Mouse (Mus musculus) frontal cortex, adult 2 months (tissue): ENCODE data around the gene Flvcr2. TPM values are rescaled to one million over a fixed set of nuclear protein-coding genes. Genes with fewer than 3 reads are reported as not detected.
"Not testable (repeated sequence)": the region's sequence is repeated elsewhere in the genome, so short reads cannot be mapped to it uniquely, and the experiment has no call there.

Experiments used
- DNase-seq, 2 experiments: peaks; one replicate each; pipeline ENCODE4 v3.0.0; 2022; ENCODE audit warnings: low spot score in 1 of 2; ENCODE audit errors: extremely low spot score in 1 of 2
- polyA plus RNA-seq: library from polyadenylated mRNA; depleted of rRNA; stranded (reverse); fragments of >200 nt; gene quantifications from 2 replicates; pipeline ENCODE4 v1.2.3, GENCODE M21; 2012; rRNA removed

Flvcr2 gene
- polyA plus RNA-seq = 3.8 and 4.2 TPM in 2 replicates

- peak; percentile 37 to 81 for DNase-seq
Measured at GRCm38 (mm10) chr12:85745827-85746695, at the start of gene Flvcr2. Flvcr2 (plus strand) TSS chr12:85746539.

- not testable (repeated sequence) for DNase-seq
Measured at GRCm38 (mm10) chr12:85698179-85698578, 48.2 kb upstream of the Flvcr2 start.

DNA sequence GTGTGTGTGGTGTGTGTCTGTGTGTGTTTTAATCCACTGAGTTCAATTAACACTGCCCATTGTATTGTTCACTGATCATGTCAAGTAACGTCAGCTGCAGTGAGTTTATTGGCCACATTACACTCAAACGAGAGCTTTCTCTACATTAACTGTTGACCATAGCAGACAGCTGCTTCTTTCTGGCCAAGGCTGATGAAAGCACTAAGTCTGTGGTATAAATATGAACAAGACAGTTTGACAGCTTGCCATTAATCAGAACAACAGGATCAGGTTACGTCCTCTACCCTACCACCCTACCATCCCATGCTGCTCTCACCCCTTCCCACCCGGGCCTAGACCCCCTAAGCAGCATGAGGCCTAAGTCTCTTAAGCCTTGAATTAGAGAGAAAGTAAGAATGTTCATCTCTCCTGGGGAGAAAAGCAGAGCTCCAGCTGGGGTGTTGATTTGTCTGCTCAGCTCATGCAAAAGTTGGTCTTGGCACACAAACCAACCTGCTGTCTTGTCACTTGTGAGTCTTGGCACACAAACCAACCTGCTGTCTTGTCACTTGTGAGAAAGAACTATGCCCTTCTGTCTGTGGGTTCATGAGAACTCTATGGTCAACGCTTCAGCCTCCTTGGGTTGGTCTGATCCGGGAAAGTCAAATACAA lies 46.0 kb upstream of the Flvcr2 start:
- DNase-seq = no peak

- no peak for DNase-seq
Measured at GRCm38 (mm10) chr12:85700842-85701223, 45.5 kb upstream of the Flvcr2 start.

- DNase-seq = no peak
Measured at GRCm38 (mm10) chr12:85702166-85703055, 43.9 kb upstream of the Flvcr2 start.

DNA sequence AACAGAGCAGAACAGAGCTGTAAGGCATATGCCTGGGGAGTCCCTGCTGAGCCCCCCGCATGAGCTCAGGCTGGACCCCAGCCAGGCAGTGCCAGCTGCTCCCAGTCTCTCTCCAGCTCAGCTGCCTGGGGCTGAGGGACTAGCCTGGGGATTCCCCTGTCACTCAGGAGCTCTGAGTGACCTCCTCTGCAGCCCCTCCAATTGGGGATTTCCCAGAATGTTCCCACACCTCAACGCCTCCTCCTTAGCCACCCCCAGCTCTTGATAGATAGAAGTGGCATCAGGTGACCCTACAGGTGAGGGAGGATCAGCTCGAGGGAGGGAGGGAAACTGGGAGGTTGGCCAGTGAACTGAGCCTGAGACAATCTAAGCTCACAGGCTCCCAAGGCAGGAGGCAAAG lies 42.8 kb upstream of the Flvcr2 start:
- DNase-seq = no peak

DNA sequence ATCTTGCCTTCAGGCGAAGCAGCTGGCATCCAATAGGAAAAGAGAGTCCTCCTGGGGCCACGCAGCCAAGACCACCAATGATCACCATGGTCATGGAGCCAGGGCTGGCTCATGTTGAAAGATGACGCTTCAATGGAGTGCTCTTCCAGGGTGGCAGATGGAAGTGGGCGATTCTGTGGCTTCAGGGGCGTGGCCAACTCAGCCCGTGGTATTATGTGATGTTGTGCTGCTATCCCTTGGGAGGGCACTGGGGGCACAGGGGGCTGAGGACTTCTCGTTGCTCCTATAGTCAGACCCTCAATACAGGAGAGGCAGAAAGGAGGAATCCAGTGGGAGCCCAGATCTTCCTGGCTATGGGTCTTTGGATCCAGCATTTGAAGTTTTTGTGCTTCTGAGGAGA lies 41.8 kb upstream of the Flvcr2 start:
- DNase-seq = no peak

DNA sequence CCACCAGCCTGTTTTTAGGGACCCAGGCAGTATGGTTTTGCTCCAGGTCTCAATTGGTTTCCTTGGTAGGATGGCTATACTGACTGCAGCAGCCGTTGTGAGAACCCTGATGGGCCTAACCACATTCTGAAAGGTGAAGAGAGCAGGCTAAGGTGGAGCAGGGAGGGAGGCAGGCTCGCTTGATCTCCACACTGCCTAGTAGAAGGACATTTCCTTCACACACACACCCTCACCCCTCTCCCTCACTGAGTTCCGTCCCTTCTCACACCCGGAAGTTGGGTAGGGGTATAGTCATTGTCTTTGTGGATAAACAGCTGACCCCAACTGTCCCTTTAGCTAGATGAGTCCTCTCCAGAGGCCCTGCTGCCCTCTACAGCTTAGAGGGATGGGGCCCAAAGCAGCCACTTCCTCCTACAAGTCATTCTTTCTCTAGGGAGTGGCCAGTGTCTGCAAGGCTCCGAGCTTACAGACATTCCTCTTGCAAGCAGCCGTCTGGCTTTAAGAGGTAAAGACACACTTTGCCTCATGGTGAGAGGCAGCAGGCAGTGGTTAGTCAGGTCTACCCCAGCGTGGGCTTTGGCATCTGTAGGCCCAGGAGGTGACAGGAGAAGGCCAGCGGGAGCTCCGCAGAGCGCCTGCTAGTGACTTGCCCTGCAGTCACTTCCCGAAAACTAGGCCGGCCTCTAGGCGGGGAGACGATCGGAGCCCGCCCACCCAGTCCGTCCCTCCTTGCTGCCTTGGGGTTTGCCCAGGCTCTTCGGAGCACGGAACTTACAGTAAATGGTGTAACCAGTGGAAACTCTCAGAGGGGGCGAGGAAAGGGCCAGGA lies 41.1 kb upstream of the Flvcr2 start:
- DNase-seq = peak in 1 of 2 experiments; percentile 48

DNA sequence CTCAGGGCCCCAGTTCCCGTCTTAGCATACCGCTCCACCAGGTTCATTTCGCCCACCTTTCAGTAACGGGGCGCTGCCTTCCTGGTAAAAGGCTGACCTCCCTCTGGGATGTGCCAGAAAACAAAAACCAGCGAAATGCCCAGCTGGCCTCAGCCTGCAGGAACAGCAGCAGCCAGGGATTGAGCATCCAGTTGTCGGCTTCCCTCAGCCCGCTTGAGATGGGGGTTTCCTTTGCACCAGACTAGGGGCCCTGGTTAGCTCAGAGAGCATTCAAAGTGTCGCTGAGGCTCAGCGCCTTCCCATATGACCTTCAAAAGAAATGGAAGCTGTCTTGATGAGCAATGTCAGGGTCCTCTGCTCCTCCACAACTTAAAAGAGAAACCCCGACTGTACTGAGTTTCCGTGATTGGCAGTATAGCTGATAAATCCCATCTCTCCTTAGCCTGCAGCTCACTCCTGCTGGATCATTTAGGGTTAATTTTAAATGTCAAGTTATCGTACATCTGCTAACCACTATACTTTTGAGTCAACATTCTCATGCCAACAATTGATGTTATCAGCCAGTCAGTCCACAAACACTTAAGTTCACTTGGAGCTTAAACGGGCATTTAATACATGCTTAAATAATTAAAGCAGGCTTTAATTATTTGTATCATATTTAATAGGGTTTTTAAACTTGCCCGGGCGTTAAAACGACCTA lies 40.4 kb upstream of the Flvcr2 start:
- DNase-seq = no peak

- no peak for DNase-seq
Measured at GRCm38 (mm10) chr12:85706906-85707305, 39.4 kb upstream of the Flvcr2 start.

GRCm38 (mm10) chr12:85707391-85707790 lies 38.9 kb upstream of the Flvcr2 start:
- no peak for DNase-seq

DNA sequence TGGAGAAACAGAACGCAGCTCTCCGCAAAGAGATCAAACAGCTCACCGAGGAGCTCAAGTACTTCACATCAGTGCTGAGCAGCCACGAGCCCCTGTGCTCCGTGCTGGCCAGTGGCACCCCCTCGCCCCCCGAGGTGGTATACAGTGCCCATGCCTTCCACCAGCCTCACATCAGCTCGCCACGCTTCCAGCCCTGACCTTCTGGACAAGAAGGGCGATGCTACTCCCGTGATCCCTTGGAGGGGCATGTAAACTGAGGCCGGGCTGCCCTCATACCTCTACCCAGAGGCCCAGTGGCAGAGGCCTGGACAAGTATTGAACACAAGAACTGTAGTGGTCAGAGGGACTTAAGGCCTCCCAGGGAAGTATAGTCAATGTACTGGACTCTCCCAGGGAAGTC lies 37.8 kb upstream of the Flvcr2 start:
- DNase-seq = no peak

GRCm38 (mm10) chr12:85710695-85711094 lies 35.6 kb upstream of the Flvcr2 start:
- DNase-seq = no peak

GRCm38 (mm10) chr12:85712587-85712986 lies 33.8 kb upstream of the Flvcr2 start:
- DNase-seq = no peak

DNA sequence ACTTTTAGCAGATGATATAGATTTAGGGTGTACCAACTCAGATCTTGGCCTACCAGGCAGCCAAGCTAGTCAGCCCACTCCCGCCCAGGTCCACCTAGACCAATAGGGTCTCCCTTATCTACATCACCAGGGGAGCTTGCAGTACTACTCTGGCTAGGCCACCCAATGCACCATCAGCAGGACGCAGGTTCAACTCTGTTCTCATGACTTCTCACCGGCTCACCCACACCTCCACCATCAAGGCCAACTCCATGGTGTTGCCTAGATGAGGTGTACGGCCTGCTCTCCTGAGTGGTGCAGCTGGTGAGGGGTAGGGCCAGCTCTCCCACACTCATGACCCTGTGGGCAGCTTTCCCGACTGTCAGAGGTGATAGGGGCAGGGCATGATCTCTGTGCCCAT lies 32.2 kb upstream of the Flvcr2 start:
- no peak for DNase-seq

- DNase-seq = no peak
Measured at GRCm38 (mm10) chr12:85725306-85725705, 21.0 kb upstream of the Flvcr2 start.

GRCm38 (mm10) chr12:85726729-85727397 lies 19.5 kb upstream of the Flvcr2 start:
- DNase-seq = no peak

GRCm38 (mm10) chr12:85728181-85728580 lies 18.2 kb upstream of the Flvcr2 start:
- DNase-seq = no peak
